Mouse (Mus musculus) heart, postnatal 10 days (tissue): Measurements from ENCODE around the gene Col4a1. TPM values are rescaled to one million over a fixed set of nuclear protein-coding genes. Genes with fewer than 3 reads are reported as not detected.

Source experiments
- DNase-seq, 2 experiments: peaks; one replicate each; pipeline ENCODE4 v3.0.0; 2021
- intact Hi-C: fragments of 180-260 bp; cut with DNase I; formaldehyde crosslinking; loops from one replicate; pipeline ENCODE4 v1.15.1; 2025
- total RNA-seq, 2 experiments: library from RNA; stranded (reverse); gene quantifications; 2 replicates each; pipeline ENCODE4 v1.2.3; 2021

The Col4a1 gene
- total RNA-seq, 2 experiments from 2014 or later, result 1,260 to 1,378 TPM

DNA sequence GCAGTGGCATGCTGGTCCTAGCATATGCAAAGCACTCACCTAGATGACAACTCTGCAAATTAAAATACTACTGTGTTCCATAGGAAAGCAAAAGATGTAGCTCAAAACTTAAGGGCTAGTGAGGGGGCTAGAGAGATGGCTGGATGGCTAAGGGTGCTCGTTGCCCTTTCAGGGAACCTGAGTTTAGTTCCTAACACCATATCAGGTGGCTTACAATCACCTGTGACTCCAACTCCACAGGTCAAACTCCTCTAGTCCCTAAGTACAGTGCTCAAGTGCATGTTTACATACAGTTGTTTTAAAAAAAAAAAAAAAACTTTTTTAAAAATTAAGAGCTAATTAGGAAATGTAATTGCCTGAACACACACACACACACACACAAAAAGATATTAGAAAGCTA, 7.1 kb downstream of the Col4a1 start:
- DNase-seq, result no peak
- intact Hi-C loops, result no loop called here

- intact Hi-C loops, result no loop called here
- DNase-seq, result no peak
Measured at GRCm38 (mm10) chr8:11304027-11304601, 8.5 kb downstream of the Col4a1 start.

- intact Hi-C loops, result no loop called here
Measured at GRCm38 (mm10) chr8:11300436-11300835, 12.2 kb downstream of the Col4a1 start.

DNA sequence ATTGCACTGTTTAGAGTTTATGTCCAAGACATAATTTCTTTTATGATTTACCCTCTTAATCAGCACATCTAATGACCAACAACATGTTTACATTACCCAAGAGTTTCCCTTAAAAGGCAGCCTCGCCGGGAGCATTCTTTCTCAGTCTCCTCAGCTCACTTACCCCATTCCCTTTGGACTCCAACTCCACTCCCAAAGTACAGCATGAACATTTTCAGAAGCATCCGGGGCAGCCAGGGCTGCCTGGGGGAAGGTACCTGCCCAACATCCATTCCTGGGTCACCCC, 13.4 kb downstream of the Col4a1 start:
- intact Hi-C loops, result no loop called here
- DNase-seq, result no peak

More at GRCm38 (mm10) chr8:11300436-11300835, 12.2 kb downstream of the Col4a1 start:
- no peak for DNase-seq

- intact Hi-C loops, result no loop called here
- DNase-seq, result no peak
Measured at GRCm38 (mm10) chr8:11298531-11299316, 13.9 kb downstream of the Col4a1 start.

GRCm38 (mm10) chr8:11297141-11297838, 15.3 kb downstream of the Col4a1 start:
- intact Hi-C loops, result no loop called here
- DNase-seq, result peak; percentile 80 to 81

DNA sequence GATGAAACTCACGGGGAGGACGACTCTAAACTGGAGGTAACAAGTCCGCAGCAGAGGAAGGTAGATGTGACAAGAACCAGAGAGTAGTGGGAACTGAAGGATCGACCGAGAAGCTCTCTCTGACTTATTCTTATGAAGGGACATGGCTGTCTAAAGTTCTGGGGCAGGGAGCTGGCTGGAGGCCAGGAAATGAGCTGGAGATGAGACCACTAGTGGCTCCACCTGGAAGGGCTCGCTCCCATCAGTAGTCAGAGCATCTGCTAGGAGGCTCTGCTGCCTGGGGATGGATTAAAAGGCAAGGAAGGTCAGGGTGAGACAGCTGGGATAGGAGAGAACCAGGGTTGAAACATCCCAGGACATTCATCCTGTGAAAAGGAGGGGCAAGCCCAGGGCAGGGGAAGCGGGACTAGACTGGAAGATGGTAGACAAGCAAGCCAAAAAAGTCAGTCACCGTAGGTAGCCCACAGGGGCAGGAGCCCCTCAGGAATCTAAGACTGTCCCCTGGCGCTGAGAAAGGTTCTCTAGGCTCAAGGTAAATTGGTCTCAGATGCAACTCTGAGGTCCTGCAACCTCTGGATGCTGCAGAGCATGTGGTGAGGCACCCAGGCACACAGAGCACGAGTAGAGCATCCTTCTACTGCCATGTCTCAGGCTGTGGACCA, 16.2 kb downstream of the Col4a1 start:
- DNase-seq, result no peak
- intact Hi-C loops, result no loop called here

- intact Hi-C loops, result no loop called here
- peak in 1 of 2 experiments; percentile 70 for DNase-seq
Measured at GRCm38 (mm10) chr8:11292611-11293010, 20.0 kb downstream of the Col4a1 start.

- DNase-seq, result no peak
- intact Hi-C loops, result no loop called here
Measured at GRCm38 (mm10) chr8:11290533-11290932, 22.1 kb downstream of the Col4a1 start.

DNA sequence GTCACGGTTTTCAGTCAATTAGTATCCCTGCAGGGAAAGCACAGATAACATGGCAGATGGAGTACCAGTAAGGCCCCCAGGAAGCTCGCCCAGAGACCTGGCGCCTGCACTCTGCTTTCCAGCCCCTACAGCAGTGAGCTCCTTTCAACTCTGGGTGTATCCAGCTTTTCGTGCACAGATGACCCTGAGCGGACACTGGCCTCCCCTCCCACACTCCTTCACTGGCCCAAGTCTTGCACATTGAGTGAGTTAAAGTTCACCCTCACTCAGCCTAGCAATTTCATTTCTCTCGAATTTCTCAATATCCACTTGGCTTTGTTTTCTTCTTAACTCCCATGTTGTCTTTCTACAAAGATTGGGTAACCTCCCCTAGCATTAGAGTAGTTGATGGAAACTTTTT, 24.3 kb downstream of the Col4a1 start:
- no peak for DNase-seq
- intact Hi-C loops, result no loop called here

GRCm38 (mm10) chr8:11287139-11287538, 25.5 kb downstream of the Col4a1 start:
- intact Hi-C loops, result no loop called here

GRCm38 (mm10) chr8:11285437-11285836, 27.2 kb downstream of the Col4a1 start:
- no peak for DNase-seq
- intact Hi-C loops, result no loop called here

More at GRCm38 (mm10) chr8:11287139-11287538, 25.5 kb downstream of the Col4a1 start:
- DNase-seq, result no peak

DNA sequence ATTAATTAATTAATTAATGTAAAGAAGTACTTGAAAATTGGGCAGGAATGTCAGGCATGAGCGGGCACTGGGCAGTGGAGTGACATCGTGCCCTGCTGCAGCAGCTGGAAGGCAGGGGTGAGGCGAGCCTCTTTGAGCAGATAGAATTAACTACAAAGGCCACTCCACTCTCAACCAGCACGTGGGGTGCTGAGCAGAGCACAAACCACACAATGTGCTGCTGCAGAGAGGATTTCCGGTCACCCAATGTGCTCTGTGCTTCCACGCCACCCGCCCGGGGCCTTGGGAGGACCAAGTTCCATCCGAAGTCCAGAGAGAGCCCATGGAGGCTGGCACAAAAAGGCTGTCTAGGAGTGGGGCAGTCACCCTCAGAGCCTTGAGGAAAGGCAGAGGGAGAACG, 29.4 kb downstream of the Col4a1 start:
- peak in 1 of 2 experiments; percentile 55 for DNase-seq
- intact Hi-C loops, result no loop called here

DNA sequence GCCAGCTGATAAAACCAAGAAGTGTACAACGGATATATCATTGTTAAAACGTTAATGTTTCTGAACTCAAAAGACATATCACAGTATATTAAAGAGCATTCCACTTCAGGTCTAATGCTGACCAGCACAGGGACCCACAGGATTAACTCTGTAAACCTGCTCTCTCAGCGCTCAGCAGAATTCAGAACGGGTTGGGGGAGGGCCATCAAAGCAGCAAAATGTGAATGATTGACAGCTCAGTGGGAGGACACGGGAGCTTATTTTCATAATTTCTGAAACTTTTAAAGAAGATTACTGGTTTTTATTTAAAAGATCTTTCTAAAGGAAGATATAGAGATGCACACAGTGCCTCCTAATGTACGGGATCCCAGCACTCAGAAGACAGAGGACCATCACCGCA, 29.9 kb downstream of the Col4a1 start:
- DNase-seq, result no peak
- intact Hi-C loops, result no loop called here

DNA sequence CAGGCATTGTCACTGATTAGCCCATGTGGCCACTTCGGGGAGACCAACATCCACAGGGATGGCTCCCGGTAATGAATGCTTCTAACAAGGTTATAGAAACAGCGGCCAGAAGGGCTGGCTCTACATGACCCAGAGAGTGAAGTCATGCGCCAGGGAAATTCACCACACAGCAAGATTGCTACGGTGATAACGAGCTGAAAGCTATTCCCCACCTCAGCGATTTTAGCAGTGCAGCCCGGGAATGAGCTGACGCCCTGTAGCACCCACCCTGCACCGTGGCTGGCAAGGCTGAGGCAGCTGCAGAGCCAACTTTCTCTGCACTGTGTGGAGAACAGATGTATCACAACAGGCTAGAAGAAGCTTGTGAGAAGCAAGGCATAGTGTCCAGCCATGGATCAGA, 30.5 kb downstream of the Col4a1 start:
- intact Hi-C loops, result no loop called here
- no peak for DNase-seq

- intact Hi-C loops, result no loop called here
- DNase-seq, result no peak
Measured at GRCm38 (mm10) chr8:11280721-11281268, 31.8 kb downstream of the Col4a1 start.

DNA sequence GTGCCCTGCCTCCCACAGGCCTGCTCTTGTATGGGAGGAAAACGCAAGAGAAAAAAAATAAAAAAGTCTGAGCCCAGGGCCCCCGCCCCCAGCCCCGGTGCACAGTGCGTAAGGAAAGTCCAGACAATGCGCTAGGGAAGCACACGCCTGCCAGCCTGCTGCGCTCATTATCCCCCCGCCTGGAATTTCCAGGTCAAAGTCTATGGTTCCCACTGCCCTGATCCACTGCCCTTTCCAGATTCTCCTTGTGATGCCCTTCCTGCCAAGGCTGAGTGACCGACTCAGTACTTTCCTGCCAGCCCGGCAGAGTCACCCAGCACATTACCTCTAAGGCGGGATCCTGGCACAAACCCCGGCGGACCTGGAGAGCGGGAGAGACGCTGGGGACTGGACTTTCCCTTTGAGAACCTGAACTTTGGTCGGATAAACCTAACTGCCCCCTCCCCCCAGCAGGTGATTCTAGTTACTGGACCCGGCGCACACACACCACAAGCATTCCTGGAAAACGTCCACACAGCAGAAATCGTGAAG, 33.3 kb downstream of the Col4a1 start:
- no peak for DNase-seq
- intact Hi-C loops, result loop anchor here (5.0 to 10.0 kb wide), 2 partner anchors 33 to 275 kb away; partner anchors contain the start of genes Cars2, Col4a1, Col4a2 and Ing1

DNA sequence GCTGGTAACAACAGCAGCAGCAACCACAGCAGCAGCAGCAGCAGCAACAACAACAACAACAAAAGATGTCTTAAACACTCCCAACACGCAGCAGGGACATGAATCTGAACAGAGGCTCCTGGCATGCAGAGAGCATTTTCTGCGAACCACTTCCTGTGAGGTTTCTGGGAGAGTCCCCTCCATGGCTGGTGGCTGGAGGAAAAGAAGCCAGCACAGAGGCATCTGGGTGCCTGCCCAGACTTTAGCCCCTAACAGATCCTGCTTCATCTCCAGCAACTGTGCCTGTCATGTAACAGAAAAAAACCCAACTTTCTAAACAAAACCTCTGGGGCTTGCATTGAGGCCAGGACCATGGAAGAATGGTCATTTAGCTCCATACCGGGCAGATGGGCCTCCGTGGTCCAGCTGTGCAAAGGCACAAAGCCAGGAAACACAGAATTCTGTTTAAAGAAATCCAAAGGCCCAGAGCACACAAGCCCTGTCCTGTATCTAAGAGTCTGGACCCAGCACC, 34.5 kb downstream of the Col4a1 start:
- peak; percentile 80 to 82 for DNase-seq
- intact Hi-C loops, result loop anchor here (5.0 to 10.0 kb wide), 2 partner anchors 34 to 277 kb away; partner anchors contain the start of genes Cars2, Col4a1, Col4a2 and Ing1

GRCm38 (mm10) chr8:11277602-11278051, 35.0 kb downstream of the Col4a1 start:
- intact Hi-C loops, result loop anchor here (5.0 to 10.0 kb wide), 2 partner anchors 35 to 277 kb away; partner anchors contain the start of genes Cars2, Col4a1, Col4a2 and Ing1
- DNase-seq, result peak; percentile 56 to 64

DNA sequence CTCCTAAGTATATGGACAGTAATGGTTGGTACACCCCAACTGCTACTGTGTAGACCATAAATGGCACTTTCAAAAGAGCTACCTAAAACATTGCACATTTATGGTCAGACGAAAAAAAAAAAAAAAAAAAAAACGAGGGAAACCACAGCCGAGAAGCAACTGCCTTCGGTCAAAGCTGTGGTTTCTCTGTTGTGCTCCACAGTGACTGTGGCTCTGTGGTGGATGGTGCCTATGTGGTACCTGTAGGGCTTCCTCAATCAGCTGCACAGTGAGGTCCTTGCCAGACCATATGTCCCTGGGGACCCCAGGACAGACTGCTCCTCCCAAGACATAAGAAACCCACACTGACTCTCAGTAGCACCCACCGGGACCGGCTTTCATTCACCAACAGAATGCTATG, 36.3 kb downstream of the Col4a1 start:
- intact Hi-C loops, result loop anchor here (5.0 to 10.0 kb wide), 2 partner anchors 36 to 279 kb away; partner anchors contain the start of genes Cars2, Col4a1, Col4a2 and Ing1
- DNase-seq, result no peak
